Mouse (Mus musculus): ENCODE results near the gene Olfr552.

GRCm38 (mm10) chr7:102591786-102592185 is 5.8 kb upstream of the Olfr552 start, which contains the start of gene Olfr551:
- TF ChIP-seq POLR2A (IDR thresholded peaks at IDR 0.05; ENCODE audit: low read depth, low read length) (no peak), CTCF (IDR thresholded peaks at IDR 0.05; ENCODE audit: extremely low read depth, insufficient read length, insufficient replicate concordance, low read depth, low read length) (no peak)
